Mouse (Mus musculus): ENCODE results near the gene Gm7137.

GRCm38 (mm10) chr10:77769727-77770126 is 18.3 kb downstream of the Gm7137 start:
- TF ChIP-seq MAX (IDR thresholded peaks at IDR 0.05; ENCODE audit: low read depth) (no peak), POLR2A (IDR thresholded peaks at IDR 0.05; ENCODE audit: insufficient read length, low read depth) (no peak), MYOG (IDR thresholded peaks at IDR 0.05; ENCODE audit: control insufficient read depth in 1 of 3, insufficient read depth in 1 of 3, insufficient read length in 2 of 3, low read depth in 2 of 3) (no peak), TCF3 (IDR thresholded peaks at IDR 0.05; ENCODE audit: insufficient read length, low read depth) (no peak), CEBPB (IDR thresholded peaks at IDR 0.05; ENCODE audit: insufficient read depth, poor library complexity, severe bottlenecking) (no peak), TCF12 (IDR thresholded peaks at IDR 0.05; ENCODE audit: insufficient read depth, poor library complexity, severe bottlenecking) (no peak), POLR2AphosphoS2 (IDR thresholded peaks at IDR 0.05; ENCODE audit: insufficient read length, low read depth) (no peak), E2F4 (IDR thresholded peaks at IDR 0.05; ENCODE audit: insufficient read depth) (no peak), USF1 (IDR thresholded peaks at IDR 0.05; ENCODE audit: low read depth) (no peak)

Measured in myocyte (in vitro differentiated cells).